Mouse (Mus musculus) megakaryocyte, embryonic 14.5 days (primary cell): ENCODE results near the gene Kif19a.

Experiments
- FLI1 ChIP-seq: IDR thresholded peaks from 2 replicates; pipeline ENCODE4 v1.6.1; 2012; ENCODE audit warnings: low read length, inconsistent platforms, mixed read lengths
- GATA1 ChIP-seq: IDR thresholded peaks from 3 replicates; pipeline ENCODE4 v1.6.1; 2012; ENCODE audit warnings: mixed read lengths, low read length, inconsistent platforms, borderline replicate concordance

- TF ChIP-seq GATA1 (no peak), FLI1 (no peak)
Observed at GRCm38 (mm10) chr11:114791351-114791889, 26.2 kb downstream of the Kif19a start.
